ENCODE assay signal across 8 mouse cellular contexts in the genomic region with DNA sequence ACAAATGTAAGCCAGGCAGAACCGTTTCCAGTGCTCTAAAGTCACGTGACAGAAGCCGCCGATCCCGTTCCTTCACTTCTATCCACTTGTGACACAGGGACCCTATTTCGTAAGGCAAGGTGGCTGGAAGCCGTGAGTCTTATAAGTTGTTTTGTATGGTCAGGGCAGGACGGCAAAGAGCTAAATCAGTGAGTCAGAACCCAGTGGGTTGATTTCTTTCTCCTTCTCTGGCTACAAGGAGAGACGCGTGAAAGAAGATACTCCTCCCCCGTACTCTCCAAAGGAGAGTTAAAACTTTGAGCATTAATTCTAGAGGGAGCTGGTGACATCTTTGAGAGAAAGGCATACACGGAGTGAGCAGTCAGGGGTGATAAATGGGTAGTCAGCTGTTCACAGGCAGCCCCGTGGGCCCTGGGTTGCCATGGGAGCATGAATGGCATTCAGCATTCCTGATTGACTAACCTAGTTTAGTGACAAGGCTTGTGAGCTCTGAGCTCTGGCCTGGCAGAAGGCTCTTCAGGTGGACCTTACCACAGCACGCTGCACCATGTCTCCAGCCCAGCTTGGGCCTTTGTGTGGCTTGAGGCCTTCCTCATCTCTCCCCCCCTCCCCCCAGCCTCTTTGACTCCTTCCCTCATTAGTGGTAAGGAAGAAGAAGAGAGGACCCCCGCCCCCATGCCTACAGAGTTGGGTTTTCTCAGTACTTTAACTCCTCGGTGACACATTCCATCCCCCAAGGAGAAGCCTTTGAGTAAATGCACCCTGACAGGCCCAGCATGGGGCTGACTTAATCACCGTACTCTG.
A peak's percentile ranks its signal among the peaks of the same experiment; 100 is the strongest.
DNase-seq lines count a peak whose midpoint lies in the region; ATAC-seq lines count a peak whose summit lies in the region.

No protein-coding gene starts in this region.

- H3K4me1 ChIP-seq in hindbrain, embryonic 16.5 days (ENCODE audit: control insufficient read depth, insufficient read depth, low read depth, low read length) = peaks cover 19% of the 10 kb centered on the region
- H3K4me1 ChIP-seq in limb, embryonic 12.5 days (replicated peaks) = peaks cover 78% of the 10 kb centered on the region
- H3K4me1 ChIP-seq in midbrain, embryonic 12.5 days = peaks cover 60% of the 10 kb centered on the region

- WGBS in hindbrain, embryonic 16.5 days = 3% methylated on average over 17 of the region's 17 CpGs
- WGBS in limb, embryonic 12.5 days = 3% methylated on average over 17 of the region's 17 CpGs
- 1% methylated on average over 17 of the region's 17 CpGs for WGBS in midbrain, embryonic 12.5 days

- H3K27ac ChIP-seq in hindbrain, embryonic 16.5 days (ENCODE audit: low read depth, low read length) = peak overlapping the region; percentile 58
- H3K27ac ChIP-seq in limb, embryonic 12.5 days = peak overlapping the region; percentile 69
- peak overlapping the region; percentile 79 for H3K27ac ChIP-seq in midbrain, embryonic 12.5 days (replicated peaks)

- no peaks in the 10 kb centered on the region for H3K9me3 ChIP-seq in hindbrain, embryonic 16.5 days (ENCODE audit: control insufficient read depth, low read length)
- no peaks in the 10 kb centered on the region for H3K9me3 ChIP-seq in limb, embryonic 12.5 days
- H3K9me3 ChIP-seq in midbrain, embryonic 12.5 days = no peaks in the 10 kb centered on the region

- no peaks in the 10 kb centered on the region for H3K27me3 ChIP-seq in hindbrain, embryonic 16.5 days (replicated peaks; ENCODE audit: control insufficient read depth, insufficient read depth, low read length)
- no peaks in the 10 kb centered on the region for H3K27me3 ChIP-seq in limb, embryonic 12.5 days
- peaks cover 3% of the 10 kb centered on the region; the same call in 1 of the 2 replicates for H3K27me3 ChIP-seq in midbrain, embryonic 12.5 days

- H3K36me3 ChIP-seq in hindbrain, embryonic 16.5 days (ENCODE audit: control insufficient read depth, insufficient read depth, low read length) = no peaks in the 10 kb centered on the region
- peaks cover 1% of the 10 kb centered on the region; the same call in 1 of the 2 replicates for H3K36me3 ChIP-seq in limb, embryonic 12.5 days
- H3K36me3 ChIP-seq in midbrain, embryonic 12.5 days = 0 out of 2 replicates have a peak, but pooled peaks cover under 1% of the 10 kb centered on the region

- peak; percentile 69 to 85 for DNase-seq in adrenal gland, adult (ENCODE audit: inconsistent age in 2 of 2, low spot score in 1 of 2)
- no peak for DNase-seq in adrenal gland, adult 18-20 months (ENCODE audit: low spot score in 2 of 2)
- DNase-seq in Muller cell, postnatal 12 days (ENCODE audit: inconsistent ontology term) = peak; percentile 96
- no peak for DNase-seq in T-cell, adult 2 months (ENCODE audit: low spot score)

- H3K4me2 ChIP-seq in hindbrain, embryonic 16.5 days (ENCODE audit: low read length) = peak overlapping the region; percentile 66
- H3K4me2 ChIP-seq in limb, embryonic 12.5 days = peak overlapping the region; percentile 56
- H3K4me2 ChIP-seq in midbrain, embryonic 12.5 days (replicated peaks) = peak overlapping the region; percentile 58

- H3K4me3 ChIP-seq in hindbrain, embryonic 16.5 days (ENCODE audit: low read length) = peak overlapping the region; percentile 32
- H3K4me3 ChIP-seq in limb, embryonic 12.5 days (replicated peaks) = peak overlapping the region; percentile 23; the same call in 1 of the 2 replicates
- H3K4me3 ChIP-seq in midbrain, embryonic 12.5 days = peak overlapping the region; percentile 30

- ATAC-seq in erythroid progenitor cell, adult 5-6 weeks (replicated peaks; ENCODE audit: low FRiP score, poor library complexity, severe bottlenecking) = 0 out of 2 replicates have a peak, but pooled peaks have one; percentile 37
- ATAC-seq in hindbrain, embryonic 16.5 days = peak; percentile 88
- ATAC-seq in limb, embryonic 12.5 days (ENCODE audit: insufficient number of reproducible peaks, insufficient read depth, low FRiP score, low TSS enrichment, low read depth) = peak; percentile 67; the same call in 1 of the 2 replicates
- ATAC-seq in midbrain, embryonic 12.5 days (ENCODE audit: low FRiP score, low read depth) = peak; percentile 88

- peak overlapping the region; percentile 50; the same call in 1 of the 2 replicates for H3K9ac ChIP-seq in hindbrain, embryonic 16.5 days (ENCODE audit: low read depth, low read length)
- H3K9ac ChIP-seq in limb, embryonic 12.5 days (replicated peaks) = peak overlapping the region; percentile 42; the same call in 1 of the 2 replicates
- H3K9ac ChIP-seq in midbrain, embryonic 12.5 days (replicated peaks) = no peak overlapping the region

Comparison
In these comparisons a context has a peak if more than half of its experiments do, and no peak if none do; other contexts are left out.
1. DNase-seq: peak in adrenal gland, adult (2 of 2) and Muller cell, postnatal 12 days (single experiment); none in adrenal gland, adult 18-20 months (0 of 2) and T-cell, adult 2 months (single experiment).
2. ATAC-seq: peak in every context shown above with its lines; median percentile 88 in hindbrain, embryonic 16.5 days; 88 in midbrain, embryonic 12.5 days; 67 in limb, embryonic 12.5 days; 37 in erythroid progenitor cell, adult 5-6 weeks.
3. Peak in every context shown above with its lines, with median percentiles within 50 percentile points of each other: H3K27ac ChIP-seq, H3K4me2 ChIP-seq and H3K4me3 ChIP-seq.